Mouse (Mus musculus): ENCODE measurements at regions not wholly inside any gene's neighbourhood (a gene's known extent, or its start where the extent isn't known, plus 50 kb on each side); places are given as distances from the start of the nearest gene placed in this dataset.

- TF ChIP-seq EP300 (IDR thresholded peaks at IDR 0.05), result no peak
- peak; percentile 77 for TF ChIP-seq CTCF (IDR thresholded peaks at IDR 0.05)
- Histone ChIP-seq H3K9ac (replicated peaks; ENCODE audit: low read depth) (no peak overlapping the region), H3K4me1 (ENCODE audit: insufficient read depth, low read depth, low read length) (no peaks in the 10 kb centered on the region), H3K27ac (ENCODE audit: low read length) (no peak overlapping the region), H3K27me3 (replicated peaks; ENCODE audit: insufficient read depth, low read length) (no peaks in the 10 kb centered on the region), H3K9me3 (ENCODE audit: low read length) (no peaks in the 10 kb centered on the region), H3K4me3 (ENCODE audit: low read depth, low read length) (peak overlapping the region; percentile 23; the same call in 1 of the 2 replicates), H3K36me3 (ENCODE audit: insufficient read depth, low read length) (no peaks in the 10 kb centered on the region), H3K4me2 (replicated peaks; ENCODE audit: low read depth, low read length) (peak overlapping the region; percentile 39)
- ATAC-seq, result peak; percentile 81
- peak; percentile 65 for DNase-seq (ENCODE audit: low spot score)
- 10% methylated on average over 18 of the region's 18 CpGs for WGBS
Measured at GRCm38 (mm10) chr3:14381421-14381992, 99.0 kb upstream of the Slc7a12 start.

- DNase-seq (ENCODE audit: low spot score), result no peak
- ATAC-seq, result no peak
- no peak for TF ChIP-seq CTCF (IDR thresholded peaks at IDR 0.05)
- TF ChIP-seq EP300 (IDR thresholded peaks at IDR 0.05), result no peak
- H3K27ac ChIP-seq (ENCODE audit: low read length), result no peak overlapping the region
- no peak overlapping the region for H3K4me3 ChIP-seq (ENCODE audit: low read depth, low read length)
- no peak overlapping the region for H3K4me2 ChIP-seq (replicated peaks; ENCODE audit: low read depth, low read length)
- 67% methylated on average over 1 of the region's 1 CpGs for WGBS
- no peaks in the 10 kb centered on the region for H3K27me3 ChIP-seq (replicated peaks; ENCODE audit: insufficient read depth, low read length)
- no peak overlapping the region for H3K9ac ChIP-seq (replicated peaks; ENCODE audit: low read depth)
- no peaks in the 10 kb centered on the region for H3K4me1 ChIP-seq (ENCODE audit: insufficient read depth, low read depth, low read length)
- no peaks in the 10 kb centered on the region for H3K9me3 ChIP-seq (ENCODE audit: low read length)
- no peaks in the 10 kb centered on the region for H3K36me3 ChIP-seq (ENCODE audit: insufficient read depth, low read length)
Measured at GRCm38 (mm10) chr3:14390656-14391055, 89.8 kb upstream of the Slc7a12 start.

DNA sequence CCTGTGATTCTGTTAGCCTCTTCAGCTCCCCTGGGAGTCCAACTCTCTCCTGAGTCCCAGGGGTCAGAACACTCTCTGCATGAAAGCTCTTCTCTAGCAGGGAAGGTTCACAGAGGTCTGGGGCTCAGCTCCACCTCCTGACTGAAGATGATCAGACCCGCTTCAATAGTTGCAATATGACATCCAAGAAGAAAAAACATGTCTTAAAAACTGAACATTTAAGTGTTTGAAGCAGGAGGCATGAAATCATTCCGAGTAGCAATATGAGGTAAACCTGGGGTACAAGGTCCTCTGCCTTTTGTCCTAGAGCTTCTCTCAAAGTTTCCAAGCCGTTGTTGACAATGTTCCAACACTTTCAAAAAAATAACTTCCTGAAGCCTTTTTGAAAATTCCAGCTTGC lies 81.8 kb upstream of the Slc7a12 start:
- ATAC-seq (no peak), DNase-seq (ENCODE audit: low spot score) (no peak)
- TF ChIP-seq CTCF (IDR thresholded peaks at IDR 0.05), result no peak
- no peak for TF ChIP-seq EP300 (IDR thresholded peaks at IDR 0.05)
- no peak overlapping the region for H3K4me3 ChIP-seq (ENCODE audit: low read depth, low read length)
- H3K4me1 ChIP-seq (ENCODE audit: insufficient read depth, low read depth, low read length), result no peaks in the 10 kb centered on the region
- no peaks in the 10 kb centered on the region for H3K36me3 ChIP-seq (ENCODE audit: insufficient read depth, low read length)
- WGBS, result 76% methylated on average over 3 of the region's 3 CpGs
- H3K9ac ChIP-seq (replicated peaks; ENCODE audit: low read depth), result no peak overlapping the region
- no peaks in the 10 kb centered on the region for H3K27me3 ChIP-seq (replicated peaks; ENCODE audit: insufficient read depth, low read length)
- no peak overlapping the region for H3K27ac ChIP-seq (ENCODE audit: low read length)
- no peak overlapping the region for H3K4me2 ChIP-seq (replicated peaks; ENCODE audit: low read depth, low read length)
- no peaks in the 10 kb centered on the region for H3K9me3 ChIP-seq (ENCODE audit: low read length)

- Histone ChIP-seq H3K27ac (ENCODE audit: low read length) (no peak overlapping the region), H3K9ac (replicated peaks; ENCODE audit: low read depth) (no peak overlapping the region), H3K4me1 (ENCODE audit: insufficient read depth, low read depth, low read length) (no peaks in the 10 kb centered on the region), H3K4me3 (ENCODE audit: low read depth, low read length) (no peak overlapping the region), H3K36me3 (ENCODE audit: insufficient read depth, low read length) (no peaks in the 10 kb centered on the region), H3K4me2 (replicated peaks; ENCODE audit: low read depth, low read length) (no peak overlapping the region), H3K27me3 (replicated peaks; ENCODE audit: insufficient read depth, low read length) (no peaks in the 10 kb centered on the region), H3K9me3 (ENCODE audit: low read length) (no peaks in the 10 kb centered on the region)
- 69% methylated on average over 1 of the region's 1 CpGs for WGBS
- TF ChIP-seq EP300 (IDR thresholded peaks at IDR 0.05) (no peak), CTCF (IDR thresholded peaks at IDR 0.05) (no peak)
- DNase-seq (ENCODE audit: low spot score) (no peak), ATAC-seq (no peak)
Measured at GRCm38 (mm10) chr3:14408435-14409125, 71.9 kb upstream of the Slc7a12 start.
